Mouse (Mus musculus) brain, embryonic 14.5 days (tissue): ENCODE measurements at regions not wholly inside any gene's neighbourhood (a gene's known extent, or its start where the extent isn't known, plus 50 kb on each side); places are given as distances from the start of the nearest gene placed in this dataset.

ENCODE experiments used
- CTCF ChIP-seq: fragments of 200-500 bp; IDR thresholded peaks from 2 replicates; pipeline ENCODE4 v1.5.1; 2012; ENCODE audit warnings: inconsistent platforms, mild to moderate bottlenecking, moderate library complexity, borderline replicate concordance; ENCODE audit not compliant: insufficient read depth, insufficient read length; ENCODE audit errors: extremely low read depth
- POLR2A ChIP-seq: fragments of 200-500 bp; IDR thresholded peaks from 2 replicates; pipeline ENCODE4 v1.6.1; 2012; ENCODE audit warnings: mild to moderate bottlenecking, inconsistent platforms, borderline replicate concordance; ENCODE audit not compliant: poor library complexity, insufficient read depth, insufficient read length, severe bottlenecking; ENCODE audit errors: extremely low read depth

GRCm38 (mm10) chr9:41221110-41221790, 59.8 kb upstream of the Ubash3b start:
- TF ChIP-seq POLR2A (no peak), CTCF (no peak)
